ENCODE assay signal across 29 mouse cellular contexts in genomic region chr9:58763114-58763513, GRCm38 (mm10). TPM values are rescaled to one million over a fixed set of nuclear protein-coding genes. Genes with fewer than 3 reads are reported as not detected.
"Had no signal": no experiment of that assay in that cellular context is flagged by ENCODE, and none has a peak within 500 bp of the region (broad histone marks: within the 10 kb centered on the region; RNA-seq: fewer than 3 reads in every experiment).

No protein-coding gene starts in this region.

- H3K27ac ChIP-seq: embryonic facial prominence, embryonic 10.5 days; embryonic facial prominence, embryonic 12.5 days; embryonic facial prominence, embryonic 13.5 days; embryonic facial prominence, embryonic 15.5 days; forebrain, embryonic 10.5 days; forebrain, embryonic 12.5 days; forebrain, embryonic 15.5 days; gastrocnemius, adult 2 months; heart, adult 2 months; heart, embryonic 10.5 days had no signal

- H3K27me3 ChIP-seq: embryonic facial prominence, embryonic 12.5 days; embryonic facial prominence, embryonic 13.5 days; embryonic facial prominence, embryonic 15.5 days; forebrain, embryonic 12.5 days; forebrain, embryonic 15.5 days had no signal

- H3K4me1 ChIP-seq: embryonic facial prominence, embryonic 10.5 days; embryonic facial prominence, embryonic 12.5 days; embryonic facial prominence, embryonic 13.5 days; embryonic facial prominence, embryonic 15.5 days; forebrain, embryonic 15.5 days had no signal

- ATAC-seq: forebrain, embryonic 14.5 days; forebrain, embryonic 15.5 days; forebrain, embryonic 16.5 days had no signal

- H3K9ac ChIP-seq: embryonic facial prominence, embryonic 12.5 days; embryonic facial prominence, embryonic 13.5 days; embryonic facial prominence, embryonic 15.5 days; forebrain, embryonic 12.5 days; forebrain, embryonic 15.5 days had no signal

- H3K9me3 ChIP-seq: embryonic facial prominence, embryonic 12.5 days; embryonic facial prominence, embryonic 15.5 days; forebrain, embryonic 15.5 days; heart, embryonic 10.5 days had no signal

- DNase-seq: cerebellum, adult 9-10 months; cerebellum, adult 9-11 months; cerebellum, postnatal 10 days; cerebellum, postnatal 14 days; cerebellum, postnatal 25 days; cerebellum, postnatal 36 days; embryo, embryonic 11 days; gastrocnemius, adult 2 months; gastrocnemius, postnatal 10 days; gastrocnemius, postnatal 14 days; gastrocnemius, postnatal 25 days; gastrocnemius, postnatal 36 days; heart, adult 11 months; heart, adult 18-20 months; heart, adult 2 months had no signal

- H3K4me3 ChIP-seq: embryonic facial prominence, embryonic 10.5 days; embryonic facial prominence, embryonic 12.5 days; embryonic facial prominence, embryonic 13.5 days; embryonic facial prominence, embryonic 15.5 days; erythroblast, embryonic 14.5 days; forebrain, embryonic 10.5 days; forebrain, embryonic 12.5 days; forebrain, embryonic 15.5 days; gastrocnemius, adult 2 months; heart, adult 2 months; heart, embryonic 10.5 days had no signal

- H3K36me3 ChIP-seq: embryonic facial prominence, embryonic 10.5 days; embryonic facial prominence, embryonic 12.5 days; embryonic facial prominence, embryonic 13.5 days; embryonic facial prominence, embryonic 15.5 days; forebrain, embryonic 10.5 days; forebrain, embryonic 12.5 days; forebrain, embryonic 15.5 days had no signal

- H3K4me2 ChIP-seq: embryonic facial prominence, embryonic 12.5 days; embryonic facial prominence, embryonic 13.5 days; embryonic facial prominence, embryonic 15.5 days; forebrain, embryonic 12.5 days; forebrain, embryonic 15.5 days; heart, embryonic 11.5 days had no signal

RNA-seq across cellular contexts. Expression of gene Rec114, which starts 19.4 kb away (rescaled TPM):
- total RNA-seq: gastrocnemius, adult 2 months; gastrocnemius, postnatal 36 days; gastrocnemius, postnatal 4 days; granulocyte monocyte progenitor cell, adult 5-6 weeks had no signal
